Mouse (Mus musculus) myocyte (in vitro differentiated cells): ENCODE results near the gene Cdadc1. TPM values are rescaled to one million over a fixed set of nuclear protein-coding genes. Genes with fewer than 3 reads are reported as not detected.

Experiments used
- H3K27me3 ChIP-seq: one replicate; pipeline ENCODE4 v1.6.1; 2011; ENCODE audit not compliant: control insufficient read depth, insufficient read depth, insufficient read length
- H3K36me3 ChIP-seq: one replicate; pipeline ENCODE4 v1.6.1; 2011; ENCODE audit not compliant: control insufficient read depth, insufficient read depth
- H3K4me2 ChIP-seq: one replicate; pipeline ENCODE4 v1.6.1; 2011; ENCODE audit warnings: low read depth, control low read depth
- H3K4me3 ChIP-seq: one replicate; pipeline ENCODE4 v1.5.1; 2011; ENCODE audit warnings: mild to moderate bottlenecking, control low read depth, moderate library complexity
- H3K79me2 ChIP-seq: one replicate; pipeline ENCODE4 v1.6.1; 2011; ENCODE audit not compliant: control insufficient read depth, insufficient read depth
- H3ac ChIP-seq: one replicate; pipeline ENCODE4 v1.6.1; 2011; ENCODE audit not compliant: control insufficient read depth, insufficient read length
- CEBPB ChIP-seq: IDR thresholded peaks from 2 replicates; pipeline ENCODE4 v1.6.1; 2011; ENCODE audit warnings: mild to moderate bottlenecking, moderate library complexity; ENCODE audit not compliant: poor library complexity, insufficient read depth, severe bottlenecking
- E2F4 ChIP-seq: IDR thresholded peaks from one replicate; pipeline ENCODE4 v1.6.1; 2011; ENCODE audit warnings: mild to moderate bottlenecking, control low read depth, moderate library complexity; ENCODE audit not compliant: insufficient read depth
- MAX ChIP-seq: IDR thresholded peaks from one replicate; pipeline ENCODE4 v1.6.1; 2011; ENCODE audit warnings: low read depth, mild to moderate bottlenecking, control low read depth
- MYOD1 ChIP-seq, 3 experiments: IDR thresholded peaks; one replicate each; pipeline ENCODE4 v1.6.1; 2011; ENCODE audit warnings: control low read depth in 2 of 3, low read depth in 2 of 3, mild to moderate bottlenecking in 2 of 3, moderate library complexity in 1 of 3; ENCODE audit not compliant: insufficient read length in 2 of 3, control insufficient read depth in 1 of 3
- MYOG ChIP-seq, 3 experiments: IDR thresholded peaks; one replicate each; pipeline ENCODE4 v1.6.1; 2011; ENCODE audit warnings: control low read depth in 2 of 3, low read depth in 2 of 3, mild to moderate bottlenecking in 2 of 3; ENCODE audit not compliant: insufficient read length in 2 of 3, control insufficient read depth in 1 of 3, insufficient read depth in 1 of 3
- POLR2A ChIP-seq: IDR thresholded peaks from one replicate; pipeline ENCODE4 v1.6.1; 2011; ENCODE audit warnings: low read depth, mild to moderate bottlenecking, control low read depth, moderate library complexity; ENCODE audit not compliant: insufficient read length
- POLR2AphosphoS2 ChIP-seq: IDR thresholded peaks from one replicate; pipeline ENCODE4 v1.6.1; 2011; ENCODE audit warnings: low read depth, control low read depth; ENCODE audit not compliant: insufficient read length
- REST ChIP-seq: IDR thresholded peaks from one replicate; pipeline ENCODE4 v1.6.1; 2011; ENCODE audit warnings: mild to moderate bottlenecking, control low read depth, moderate library complexity; ENCODE audit not compliant: insufficient read depth, insufficient read length
- SRF ChIP-seq: IDR thresholded peaks from one replicate; pipeline ENCODE4 v1.6.1; 2011; ENCODE audit warnings: low read depth; ENCODE audit not compliant: control insufficient read depth, insufficient read length
- TCF12 ChIP-seq: IDR thresholded peaks from one replicate; pipeline ENCODE4 v1.6.1; 2011; ENCODE audit warnings: mild to moderate bottlenecking, control low read depth; ENCODE audit not compliant: poor library complexity, insufficient read depth, severe bottlenecking
- TCF3 ChIP-seq: IDR thresholded peaks from one replicate; pipeline ENCODE4 v1.6.1; 2011; ENCODE audit warnings: low read depth, control low read depth; ENCODE audit not compliant: insufficient read length
- USF1 ChIP-seq: IDR thresholded peaks from one replicate; pipeline ENCODE4 v1.6.1; 2011; ENCODE audit warnings: low read depth, mild to moderate bottlenecking, control low read depth, moderate library complexity
- polyA plus RNA-seq: library from polyadenylated mRNA; unstranded; fragments of >200 nt; fragmentation: generic; extraction: Trizol; gene quantifications from one replicate; pipeline ENCODE4 v1.2.1, GENCODE M21; 2012; ENCODE audit warnings: missing spikeins

Gene Cdadc1
- polyA plus RNA-seq, 1 experiment, result 10.5 TPM

DNA sequence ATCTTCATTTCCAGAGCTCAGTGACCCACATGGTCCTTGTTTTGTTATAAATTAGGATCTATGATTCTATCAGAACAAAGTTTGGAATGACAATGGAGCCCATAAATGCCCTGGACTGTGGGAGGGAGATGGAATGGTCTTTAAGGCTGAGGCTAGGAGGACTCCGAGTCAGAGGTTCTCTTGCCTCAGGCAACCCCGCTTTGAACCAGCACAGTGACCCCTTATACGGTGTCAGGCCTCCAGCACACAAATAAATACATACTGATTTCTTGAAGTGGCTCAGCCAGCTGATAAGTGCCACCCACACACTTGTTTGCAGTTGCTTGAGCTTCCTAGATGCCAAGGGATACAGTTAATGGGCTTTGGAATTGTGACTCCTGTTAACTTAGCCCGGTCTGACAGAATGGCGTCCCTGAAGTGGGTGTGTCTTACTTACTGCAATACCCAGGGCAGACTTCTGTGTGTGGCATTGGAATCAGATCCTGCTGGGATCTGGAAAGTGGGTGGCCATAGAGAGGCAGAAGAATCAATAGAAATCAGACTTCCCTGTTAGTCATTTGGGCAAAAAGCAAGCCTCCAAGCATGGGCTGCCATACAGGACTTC lies 35.6 kb upstream of the Cdadc1 start:
- H3K36me3 ChIP-seq, result no peaks in the 10 kb centered on the region
- H3K27me3 ChIP-seq, result no peaks in the 10 kb centered on the region
- H3ac ChIP-seq, result no peak overlapping the region
- no peak overlapping the region for H3K4me2 ChIP-seq
- TF ChIP-seq MYOD1 (IDR thresholded peaks at IDR 0.05; ENCODE audit: control insufficient read depth in 1 of 3, insufficient read length in 2 of 3, low read depth in 2 of 3) (peak in 1 of 3 experiments; percentile 16), TCF12 (no peak), TCF3 (no peak)
- H3K79me2 ChIP-seq, result no peaks in the 10 kb centered on the region
- no peak overlapping the region for H3K4me3 ChIP-seq

DNA sequence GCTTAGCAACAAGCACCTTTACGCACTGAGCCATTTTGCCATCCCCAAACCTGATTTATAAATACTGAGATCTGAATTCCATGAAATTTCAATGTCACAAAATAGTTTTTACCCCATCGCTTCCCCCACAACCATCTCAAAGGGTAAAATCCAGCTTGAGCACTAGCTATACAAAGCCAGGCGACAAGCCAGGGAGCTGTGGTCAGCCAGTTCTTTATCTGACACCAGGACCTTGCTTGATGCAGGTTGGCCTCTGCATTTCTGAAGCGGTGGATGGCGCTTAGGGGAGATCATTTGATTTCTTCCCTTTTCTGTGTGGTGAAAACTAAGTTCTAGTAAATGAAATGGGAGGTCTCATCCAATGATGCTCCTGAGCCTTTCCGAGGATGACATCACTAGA lies 34.3 kb upstream of the Cdadc1 start:
- H3K4me2 ChIP-seq, result no peak overlapping the region
- H3ac ChIP-seq, result no peak overlapping the region
- H3K36me3 ChIP-seq, result no peaks in the 10 kb centered on the region
- no peaks in the 10 kb centered on the region for H3K79me2 ChIP-seq
- H3K4me3 ChIP-seq, result no peak overlapping the region
- H3K27me3 ChIP-seq, result no peaks in the 10 kb centered on the region
- TF ChIP-seq TCF12, result no peak
- TF ChIP-seq TCF3, result no peak
- TF ChIP-seq MYOD1 (IDR thresholded peaks at IDR 0.05; ENCODE audit: control insufficient read depth in 1 of 3, insufficient read length in 2 of 3, low read depth in 2 of 3), result no peak
- no peak for TF ChIP-seq MYOG (IDR thresholded peaks at IDR 0.05; ENCODE audit: control insufficient read depth in 1 of 3, insufficient read depth in 1 of 3, insufficient read length in 2 of 3, low read depth in 2 of 3)
- TF ChIP-seq USF1, result no peak
- no peak for TF ChIP-seq SRF
- TF ChIP-seq REST, result no peak
- no peak for TF ChIP-seq CEBPB
- no peak for TF ChIP-seq POLR2AphosphoS2
- TF ChIP-seq E2F4, result no peak
- no peak for TF ChIP-seq MAX
- no peak for TF ChIP-seq POLR2A

DNA sequence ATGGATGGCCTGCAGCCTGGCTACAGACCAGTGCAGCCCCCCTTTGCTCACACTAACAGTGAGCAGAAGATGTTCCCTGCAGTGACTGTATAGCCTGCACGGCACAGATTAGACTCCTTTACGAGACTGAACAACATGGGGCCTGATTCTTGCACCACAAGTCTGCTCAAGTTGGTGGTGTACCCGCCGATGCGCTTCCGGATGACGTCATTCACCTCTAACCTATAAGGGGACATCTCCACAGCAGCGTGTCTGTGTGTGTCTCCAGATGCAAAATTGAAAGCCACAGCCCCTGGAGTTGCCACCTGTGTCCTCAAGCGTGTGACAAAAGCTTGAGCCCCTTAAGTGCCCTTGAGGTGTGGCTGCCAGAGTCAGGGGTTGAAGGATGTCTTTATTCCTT lies 32.3 kb upstream of the Cdadc1 start:
- TF ChIP-seq MAX (no peak), TCF3 (no peak), POLR2A (no peak), E2F4 (no peak), MYOG (IDR thresholded peaks at IDR 0.05; ENCODE audit: control insufficient read depth in 1 of 3, insufficient read depth in 1 of 3, insufficient read length in 2 of 3, low read depth in 2 of 3) (no peak), REST (no peak), SRF (no peak), POLR2AphosphoS2 (no peak), MYOD1 (IDR thresholded peaks at IDR 0.05; ENCODE audit: control insufficient read depth in 1 of 3, insufficient read length in 2 of 3, low read depth in 2 of 3) (no peak)
- H3K4me2 ChIP-seq, result no peak overlapping the region
- H3K27me3 ChIP-seq, result peaks cover 16% of the 10 kb centered on the region
- no peak overlapping the region for H3K4me3 ChIP-seq
- H3K36me3 ChIP-seq, result no peaks in the 10 kb centered on the region
- no peaks in the 10 kb centered on the region for H3K79me2 ChIP-seq
- H3ac ChIP-seq, result no peak overlapping the region

DNA sequence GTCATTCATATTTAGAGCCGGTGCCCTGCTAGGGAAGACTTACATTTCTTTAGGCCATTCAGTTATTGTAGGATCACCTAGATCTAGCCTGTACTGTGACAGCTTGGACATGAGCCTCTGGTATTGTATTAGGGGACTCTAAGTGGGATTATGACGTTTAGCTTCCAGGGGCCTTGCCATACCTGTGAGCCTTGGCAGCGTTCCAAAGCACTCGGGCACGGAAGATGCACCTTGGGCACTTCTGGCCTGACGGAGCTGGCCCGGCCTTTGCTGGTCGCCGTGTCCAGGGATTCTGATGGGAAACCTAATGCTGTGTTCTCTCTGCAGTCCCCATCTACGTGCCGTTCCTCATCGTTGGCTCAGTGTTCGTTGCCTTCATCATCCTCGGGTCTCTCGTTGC lies 31.5 kb upstream of the Cdadc1 start:
- no peaks in the 10 kb centered on the region for H3K36me3 ChIP-seq
- peaks cover 19% of the 10 kb centered on the region for H3K27me3 ChIP-seq
- TF ChIP-seq POLR2AphosphoS2 (no peak), SRF (no peak), TCF12 (no peak)
- no peak overlapping the region for H3ac ChIP-seq
- H3K4me2 ChIP-seq, result no peak overlapping the region
- no peaks in the 10 kb centered on the region for H3K79me2 ChIP-seq
- H3K4me3 ChIP-seq, result no peak overlapping the region

DNA sequence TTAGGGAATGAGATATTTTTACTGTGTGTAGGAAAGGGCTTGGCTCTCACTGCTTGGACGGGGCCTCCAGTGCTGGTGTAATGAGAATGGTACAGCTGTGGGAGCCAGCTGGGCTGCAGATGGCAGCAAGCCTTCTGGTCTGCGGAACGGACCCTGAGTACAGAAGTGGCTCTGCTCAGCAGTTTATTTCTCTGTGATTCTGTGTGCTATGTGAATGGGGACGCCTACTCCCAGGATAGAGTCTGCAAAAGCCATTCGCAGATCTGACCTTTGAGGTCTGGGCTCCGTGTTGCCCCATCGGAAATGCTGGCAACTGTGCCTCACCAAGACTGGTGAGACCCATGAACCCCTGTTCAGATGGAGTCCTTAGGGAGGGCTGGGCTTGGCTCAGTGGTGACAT lies 30.1 kb upstream of the Cdadc1 start:
- Histone ChIP-seq H3K79me2 (no peaks in the 10 kb centered on the region), H3K36me3 (no peaks in the 10 kb centered on the region), H3K4me2 (peak overlapping the region; percentile 32), H3ac (no peak overlapping the region), H3K4me3 (peak overlapping the region; percentile 12), H3K27me3 (peaks cover 19% of the 10 kb centered on the region)
- TF ChIP-seq REST (no peak), MAX (no peak), MYOD1 (IDR thresholded peaks at IDR 0.05; ENCODE audit: control insufficient read depth in 1 of 3, insufficient read length in 2 of 3, low read depth in 2 of 3) (peak in 1 of 3 experiments; percentile 58), E2F4 (no peak), CEBPB (no peak), TCF12 (no peak), POLR2AphosphoS2 (no peak), POLR2A (no peak), USF1 (no peak), MYOG (IDR thresholded peaks at IDR 0.05; ENCODE audit: control insufficient read depth in 1 of 3, insufficient read depth in 1 of 3, insufficient read length in 2 of 3, low read depth in 2 of 3) (peak in 2 of 3 experiments; percentile 56 to 63), SRF (no peak), TCF3 (no peak)
